Mouse (Mus musculus) olfactory bulb, adult 2 months (tissue): ENCODE results near the gene Akr1b7.

Experiments used
- CTCF ChIP-seq: fragments of 200-500 bp; IDR thresholded peaks from 2 replicates; pipeline ENCODE4 v1.5.1; 2012; ENCODE audit warnings: low read depth, mild to moderate bottlenecking, low read length, moderate library complexity; ENCODE audit not compliant: insufficient read depth
- POLR2A ChIP-seq: fragments of 200-500 bp; IDR thresholded peaks from 2 replicates; pipeline ENCODE4 v1.6.1; 2012; ENCODE audit warnings: mild to moderate bottlenecking, low read depth, low read length, moderate library complexity; ENCODE audit not compliant: insufficient read depth

GRCm38 (mm10) chr6:34367998-34368397 lies 44.1 kb upstream of the Akr1b7 start:
- TF ChIP-seq CTCF (no peak), POLR2A (no peak)
